Mouse (Mus musculus): ENCODE data around the gene Cblb.

Cblb gene

GRCm38 (mm10) chr16:52031091-52031689 is at the start of gene Cblb:
Gene Cblb (plus strand): TSS chr16:52031225.
- DNase-seq (ENCODE audit: low spot score) = peak; percentile 94

GRCm38 (mm10) chr16:51985436-51985835 is 45.6 kb upstream of the Cblb start:
- no peak for DNase-seq (ENCODE audit: low spot score)

- DNase-seq (ENCODE audit: low spot score) = no peak
Measured at GRCm38 (mm10) chr16:51986207-51986606, 44.8 kb upstream of the Cblb start.

GRCm38 (mm10) chr16:51987085-51987620 is 43.9 kb upstream of the Cblb start:
- DNase-seq (ENCODE audit: low spot score) = no peak

- DNase-seq (ENCODE audit: low spot score) = no peak
Measured at GRCm38 (mm10) chr16:51988027-51988426, 43.0 kb upstream of the Cblb start.

GRCm38 (mm10) chr16:51989259-51989658 is 41.8 kb upstream of the Cblb start:
- no peak for DNase-seq (ENCODE audit: low spot score)

GRCm38 (mm10) chr16:52000043-52000442 is 31.0 kb upstream of the Cblb start:
- no peak for DNase-seq (ENCODE audit: low spot score)

- no peak for DNase-seq (ENCODE audit: low spot score)
Measured at GRCm38 (mm10) chr16:52000801-52001200, 30.2 kb upstream of the Cblb start.

GRCm38 (mm10) chr16:52007006-52007405 is 24.0 kb upstream of the Cblb start:
- no peak for DNase-seq (ENCODE audit: low spot score)

- DNase-seq (ENCODE audit: low spot score) = no peak
Measured at GRCm38 (mm10) chr16:52008471-52008870, 22.6 kb upstream of the Cblb start.

GRCm38 (mm10) chr16:52009421-52009820 is 21.6 kb upstream of the Cblb start:
- DNase-seq (ENCODE audit: low spot score) = no peak

GRCm38 (mm10) chr16:52012984-52013383 is 18.0 kb upstream of the Cblb start:
- DNase-seq (ENCODE audit: low spot score) = no peak

GRCm38 (mm10) chr16:52013812-52014211 is 17.2 kb upstream of the Cblb start:
- no peak for DNase-seq (ENCODE audit: low spot score)

- no peak for DNase-seq (ENCODE audit: low spot score)
Measured at GRCm38 (mm10) chr16:52023417-52023816, 7.6 kb upstream of the Cblb start.

- DNase-seq (ENCODE audit: low spot score) = no peak
Measured at GRCm38 (mm10) chr16:52027326-52027725, 3.7 kb upstream of the Cblb start.

GRCm38 (mm10) chr16:52029001-52029400 is 2.0 kb upstream of the Cblb start:
- no peak for DNase-seq (ENCODE audit: low spot score)

GRCm38 (mm10) chr16:52031712-52032251 is 757 bp downstream of the Cblb start:
- DNase-seq (ENCODE audit: low spot score) = peak; percentile 88

- no peak for DNase-seq (ENCODE audit: low spot score)
Measured at GRCm38 (mm10) chr16:52032376-52033330, 1.6 kb downstream of the Cblb start.

GRCm38 (mm10) chr16:52033381-52034315 is 2.6 kb downstream of the Cblb start:
- DNase-seq (ENCODE audit: low spot score) = no peak

GRCm38 (mm10) chr16:52034356-52034755 is 3.3 kb downstream of the Cblb start:
- no peak for DNase-seq (ENCODE audit: low spot score)

GRCm38 (mm10) chr16:52036295-52036694 is 5.3 kb downstream of the Cblb start:
- DNase-seq (ENCODE audit: low spot score) = no peak

- DNase-seq (ENCODE audit: low spot score) = no peak
Measured at GRCm38 (mm10) chr16:52038283-52038682, 7.3 kb downstream of the Cblb start.
